Mouse (Mus musculus): ENCODE measurements around the gene Dmwd. TPM values are rescaled to one million over a fixed set of nuclear protein-coding genes. Genes with fewer than 3 reads are reported as not detected.

The Dmwd gene
- polyA plus RNA-seq (2012; rRNA removed) = 26.6 and 31.9 TPM in 2 replicates

- peak within 1 kb of the TSS; percentile 44 for H3K4me3 ChIP-seq (ENCODE audit: extremely low read depth, insufficient read depth, insufficient read length)
- WGBS = 1% methylated on average over 86 of the region's 91 CpGs
- peaks cover 19% of the 10 kb centered on the region for H3K4me1 ChIP-seq (ENCODE audit: control insufficient read depth, insufficient read depth, insufficient read length)
- peaks cover 18% of the 10 kb centered on the region for H3K27me3 ChIP-seq (ENCODE audit: control insufficient read depth, insufficient read depth, low read length)
- no peaks in the 10 kb centered on the region for H3K36me3 ChIP-seq (ENCODE audit: control insufficient read depth, insufficient read depth, low read length)
- no peak within 1 kb of the TSS; the same call in 1 of the 2 replicates for H3K27ac ChIP-seq (ENCODE audit: insufficient read depth, low read length)
- peak in 1 of 2 experiments; percentile 66 for DNase-seq (ENCODE audit: low read depth in 1 of 2, low spot score in 2 of 2)
- TF ChIP-seq POLR2A (IDR thresholded peaks at IDR 0.05; ENCODE audit: low read depth, low read length) = no peak
- no peak for TF ChIP-seq CTCF (IDR thresholded peaks at IDR 0.05; ENCODE audit: extremely low read depth, insufficient read depth, insufficient read length, insufficient replicate concordance)
These were observed at the start of gene Dmwd for GRCm38 (mm10) chr7:19075723-19076585. Dmwd (plus strand) TSS chr7:19076227.

GRCm38 (mm10) chr7:19028067-19028466 is 48.0 kb upstream of the Dmwd start:
- peaks cover 9% of the 10 kb centered on the region for H3K4me1 ChIP-seq (ENCODE audit: control insufficient read depth, insufficient read depth, insufficient read length)

GRCm38 (mm10) chr7:19029084-19029653 is 46.9 kb upstream of the Dmwd start:
- Histone ChIP-seq H3K27me3 (ENCODE audit: control insufficient read depth, insufficient read depth, low read length) (no peaks in the 10 kb centered on the region), H3K4me3 (ENCODE audit: extremely low read depth, insufficient read depth, insufficient read length) (no peak overlapping the region), H3K27ac (ENCODE audit: insufficient read depth, low read length) (no peak overlapping the region), H3K36me3 (ENCODE audit: control insufficient read depth, insufficient read depth, low read length) (peaks cover 19% of the 10 kb centered on the region), H3K4me1 (ENCODE audit: control insufficient read depth, insufficient read depth, insufficient read length) (peaks cover 4% of the 10 kb centered on the region; the same call in 1 of the 2 replicates)
- WGBS = 71% methylated on average over 6 of the region's 6 CpGs
- peak; percentile 21 to 57 for DNase-seq (ENCODE audit: low read depth in 1 of 2, low spot score in 2 of 2)
- TF ChIP-seq POLR2A (IDR thresholded peaks at IDR 0.05; ENCODE audit: low read depth, low read length) = no peak
- peak; percentile 57; the same call in 1 of the 2 replicates for TF ChIP-seq CTCF (IDR thresholded peaks at IDR 0.05; ENCODE audit: extremely low read depth, insufficient read depth, insufficient read length, insufficient replicate concordance)

More at GRCm38 (mm10) chr7:19028067-19028466, 48.0 kb upstream of the Dmwd start:
- H3K36me3 ChIP-seq (ENCODE audit: control insufficient read depth, insufficient read depth, low read length) = peaks cover 19% of the 10 kb centered on the region
- no peak overlapping the region for H3K4me3 ChIP-seq (ENCODE audit: extremely low read depth, insufficient read depth, insufficient read length)
- peaks cover 5% of the 10 kb centered on the region for H3K27me3 ChIP-seq (ENCODE audit: control insufficient read depth, insufficient read depth, low read length)
- DNase-seq (ENCODE audit: low read depth in 1 of 2, low spot score in 2 of 2) = no peak
- no peak for TF ChIP-seq POLR2A (IDR thresholded peaks at IDR 0.05; ENCODE audit: low read depth, low read length)
- no peak for TF ChIP-seq CTCF (IDR thresholded peaks at IDR 0.05; ENCODE audit: extremely low read depth, insufficient read depth, insufficient read length, insufficient replicate concordance)
- no peak overlapping the region for H3K27ac ChIP-seq (ENCODE audit: insufficient read depth, low read length)

GRCm38 (mm10) chr7:19031641-19032040 is 44.4 kb upstream of the Dmwd start:
- Histone ChIP-seq H3K4me3 (ENCODE audit: extremely low read depth, insufficient read depth, insufficient read length) (no peak overlapping the region), H3K27ac (ENCODE audit: insufficient read depth, low read length) (no peak overlapping the region), H3K36me3 (ENCODE audit: control insufficient read depth, insufficient read depth, low read length) (peaks cover 33% of the 10 kb centered on the region), H3K27me3 (ENCODE audit: control insufficient read depth, insufficient read depth, low read length) (no peaks in the 10 kb centered on the region), H3K4me1 (ENCODE audit: control insufficient read depth, insufficient read depth, insufficient read length) (no peaks in the 10 kb centered on the region)
- WGBS = 93% methylated on average over 4 of the region's 4 CpGs
- DNase-seq (ENCODE audit: low read depth in 1 of 2, low spot score in 2 of 2) = no peak
- TF ChIP-seq POLR2A (IDR thresholded peaks at IDR 0.05; ENCODE audit: low read depth, low read length) (no peak), CTCF (IDR thresholded peaks at IDR 0.05; ENCODE audit: extremely low read depth, insufficient read depth, insufficient read length, insufficient replicate concordance) (no peak)

- no peak for TF ChIP-seq POLR2A (IDR thresholded peaks at IDR 0.05; ENCODE audit: low read depth, low read length)
- TF ChIP-seq CTCF (IDR thresholded peaks at IDR 0.05; ENCODE audit: extremely low read depth, insufficient read depth, insufficient read length, insufficient replicate concordance) = no peak
- Histone ChIP-seq H3K36me3 (ENCODE audit: control insufficient read depth, insufficient read depth, low read length) (peaks cover 68% of the 10 kb centered on the region), H3K27ac (ENCODE audit: insufficient read depth, low read length) (no peak overlapping the region), H3K27me3 (ENCODE audit: control insufficient read depth, insufficient read depth, low read length) (no peaks in the 10 kb centered on the region), H3K4me1 (ENCODE audit: control insufficient read depth, insufficient read depth, insufficient read length) (no peaks in the 10 kb centered on the region), H3K4me3 (ENCODE audit: extremely low read depth, insufficient read depth, insufficient read length) (no peak overlapping the region)
- no peak for DNase-seq (ENCODE audit: low read depth in 1 of 2, low spot score in 2 of 2)
- WGBS = 95% methylated on average over 6 of the region's 6 CpGs
These were observed 31.4 kb upstream of the Dmwd start for GRCm38 (mm10) chr7:19044616-19045015.

GRCm38 (mm10) chr7:19046286-19047069 is 29.5 kb upstream of the Dmwd start:
- H3K27ac ChIP-seq (ENCODE audit: insufficient read depth, low read length) = no peak overlapping the region
- H3K4me3 ChIP-seq (ENCODE audit: extremely low read depth, insufficient read depth, insufficient read length) = no peak overlapping the region
- no peak for DNase-seq (ENCODE audit: low read depth in 1 of 2, low spot score in 2 of 2)
- H3K4me1 ChIP-seq (ENCODE audit: control insufficient read depth, insufficient read depth, insufficient read length) = no peaks in the 10 kb centered on the region
- H3K27me3 ChIP-seq (ENCODE audit: control insufficient read depth, insufficient read depth, low read length) = no peaks in the 10 kb centered on the region
- TF ChIP-seq CTCF (IDR thresholded peaks at IDR 0.05; ENCODE audit: extremely low read depth, insufficient read depth, insufficient read length, insufficient replicate concordance) (no peak), POLR2A (IDR thresholded peaks at IDR 0.05; ENCODE audit: low read depth, low read length) (no peak)
- 91% methylated on average over 11 of the region's 11 CpGs for WGBS
- H3K36me3 ChIP-seq (ENCODE audit: control insufficient read depth, insufficient read depth, low read length) = peaks cover 60% of the 10 kb centered on the region

All from spleen, adult 2 months (tissue).